Mouse (Mus musculus): Measurements from ENCODE around the gene Mphosph9. TPM values are rescaled to one million over a fixed set of nuclear protein-coding genes. Genes with fewer than 3 reads are reported as not detected.
"Not testable (repeated sequence)": the region's sequence is repeated elsewhere in the genome, so short reads cannot be mapped to it uniquely, and the experiment has no call there.

Mphosph9 gene
- 4.1 and 4.2 TPM in 2 replicates for polyA plus RNA-seq (2015; fragmentation: Nextera tagmentation; extraction: Ambion mirVana)

GRCm38 (mm10) chr5:124327510-124328364, at the start of gene Mphosph9, which contains the start of gene 2810006K23Rik:
Gene Mphosph9 (minus strand): TSS chr5:124327972.
Gene 2810006K23Rik (plus strand): TSS chr5:124328089.
- WGBS (ENCODE audit: insufficient replicate concordance), result under 1% methylated on average over 72 of the region's 72 CpGs
- H3K9ac ChIP-seq (ENCODE audit: low read depth, low read length), result peak within 1 kb of the TSS; percentile 89
- peak within 1 kb of the TSS; percentile 84 for H3K4me3 ChIP-seq (ENCODE audit: low read depth, low read length)
- peak within 1 kb of the TSS; percentile 96 for H3K27ac ChIP-seq (ENCODE audit: low read length)
- ATAC-seq (ENCODE audit: low read depth), result peak; percentile 96
- no peaks in the 10 kb centered on the region for H3K9me3 ChIP-seq (replicated peaks; ENCODE audit: control insufficient read depth, low read length)
- H3K27me3 ChIP-seq (ENCODE audit: control insufficient read depth, insufficient read depth, low read depth, low read length), result no peaks in the 10 kb centered on the region
- peak within 1 kb of the TSS; percentile 97 for H3K4me2 ChIP-seq (ENCODE audit: low read depth, low read length)
- H3K36me3 ChIP-seq (ENCODE audit: control insufficient read depth, insufficient read depth), result no peaks in the 10 kb centered on the region
- H3K4me1 ChIP-seq (ENCODE audit: control insufficient read depth, low read depth, low read length), result peaks cover 20% of the 10 kb centered on the region

- no peaks in the 10 kb centered on the region for H3K9me3 ChIP-seq (replicated peaks; ENCODE audit: control insufficient read depth, low read length)
- H3K27me3 ChIP-seq (ENCODE audit: control insufficient read depth, insufficient read depth, low read depth, low read length), result no peaks in the 10 kb centered on the region
- no peaks in the 10 kb centered on the region for H3K4me1 ChIP-seq (ENCODE audit: control insufficient read depth, low read depth, low read length)
- whole genome bisulfite sequencing (ENCODE audit: insufficient replicate concordance), result 78% methylated on average over 4 of the region's 4 CpGs
- H3K36me3 ChIP-seq (ENCODE audit: control insufficient read depth, insufficient read depth), result peaks cover 36% of the 10 kb centered on the region
- H3K4me2 ChIP-seq (ENCODE audit: low read depth, low read length), result no peak overlapping the region
- no peak overlapping the region for H3K27ac ChIP-seq (ENCODE audit: low read length)
- peak; percentile 27; the same call in 1 of the 2 replicates for ATAC-seq (ENCODE audit: low read depth)
- no peak overlapping the region for H3K4me3 ChIP-seq (ENCODE audit: low read depth, low read length)
- no peak overlapping the region for H3K9ac ChIP-seq (ENCODE audit: low read depth, low read length)
Measured at GRCm38 (mm10) chr5:124377149-124377548, 49.4 kb upstream of the Mphosph9 start.

- Histone ChIP-seq H3K9me3 (replicated peaks; ENCODE audit: control insufficient read depth, low read length) (no peaks in the 10 kb centered on the region), H3K9ac (ENCODE audit: low read depth, low read length) (no peak overlapping the region), H3K27me3 (ENCODE audit: control insufficient read depth, insufficient read depth, low read depth, low read length) (no peaks in the 10 kb centered on the region), H3K27ac (ENCODE audit: low read length) (no peak overlapping the region), H3K4me3 (ENCODE audit: low read depth, low read length) (no peak overlapping the region), H3K36me3 (ENCODE audit: control insufficient read depth, insufficient read depth) (peaks cover 37% of the 10 kb centered on the region), H3K4me2 (ENCODE audit: low read depth, low read length) (no peak overlapping the region), H3K4me1 (ENCODE audit: control insufficient read depth, low read depth, low read length) (no peaks in the 10 kb centered on the region)
- 0 out of 2 replicates have a peak, but pooled peaks have one; percentile 48 for ATAC-seq (ENCODE audit: low read depth)
- 87% methylated on average over 1 of the region's 1 CpGs for WGBS (ENCODE audit: insufficient replicate concordance)
Measured at GRCm38 (mm10) chr5:124376401-124376800, 48.6 kb upstream of the Mphosph9 start.

- Histone ChIP-seq H3K4me3 (ENCODE audit: low read depth, low read length) (no peak overlapping the region), H3K9me3 (replicated peaks; ENCODE audit: control insufficient read depth, low read length) (no peaks in the 10 kb centered on the region), H3K9ac (ENCODE audit: low read depth, low read length) (no peak overlapping the region), H3K27ac (ENCODE audit: low read length) (no peak overlapping the region), H3K27me3 (ENCODE audit: control insufficient read depth, insufficient read depth, low read depth, low read length) (no peaks in the 10 kb centered on the region), H3K4me2 (ENCODE audit: low read depth, low read length) (no peak overlapping the region), H3K4me1 (ENCODE audit: control insufficient read depth, low read depth, low read length) (no peaks in the 10 kb centered on the region), H3K36me3 (ENCODE audit: control insufficient read depth, insufficient read depth) (peaks cover 34% of the 10 kb centered on the region)
- no peak for ATAC-seq (ENCODE audit: low read depth)
- 88% methylated on average over 7 of the region's 7 CpGs for WGBS (ENCODE audit: insufficient replicate concordance)
Measured at GRCm38 (mm10) chr5:124374298-124374697, 46.5 kb upstream of the Mphosph9 start.

GRCm38 (mm10) chr5:124366721-124367120, 38.9 kb upstream of the Mphosph9 start:
- H3K9me3 ChIP-seq (replicated peaks; ENCODE audit: control insufficient read depth, low read length), result no peaks in the 10 kb centered on the region
- no peak overlapping the region for H3K4me2 ChIP-seq (ENCODE audit: low read depth, low read length)
- no peak overlapping the region for H3K9ac ChIP-seq (ENCODE audit: low read depth, low read length)
- no peak for ATAC-seq (ENCODE audit: low read depth)
- no peak overlapping the region for H3K4me3 ChIP-seq (ENCODE audit: low read depth, low read length)
- 48% methylated on average over 3 of the region's 3 CpGs for WGBS (ENCODE audit: insufficient replicate concordance)
- no peak overlapping the region for H3K27ac ChIP-seq (ENCODE audit: low read length)
- H3K4me1 ChIP-seq (ENCODE audit: control insufficient read depth, low read depth, low read length), result no peaks in the 10 kb centered on the region
- H3K36me3 ChIP-seq (ENCODE audit: control insufficient read depth, insufficient read depth), result peaks cover 8% of the 10 kb centered on the region
- H3K27me3 ChIP-seq (ENCODE audit: control insufficient read depth, insufficient read depth, low read depth, low read length), result no peaks in the 10 kb centered on the region

- 84% methylated on average over 2 of the region's 2 CpGs for WGBS (ENCODE audit: insufficient replicate concordance)
- no peaks in the 10 kb centered on the region for H3K27me3 ChIP-seq (ENCODE audit: control insufficient read depth, insufficient read depth, low read depth, low read length)
- no peak overlapping the region for H3K4me3 ChIP-seq (ENCODE audit: low read depth, low read length)
- H3K9ac ChIP-seq (ENCODE audit: low read depth, low read length), result no peak overlapping the region
- no peaks in the 10 kb centered on the region for H3K9me3 ChIP-seq (replicated peaks; ENCODE audit: control insufficient read depth, low read length)
- no peaks in the 10 kb centered on the region for H3K4me1 ChIP-seq (ENCODE audit: control insufficient read depth, low read depth, low read length)
- 0 out of 2 replicates have a peak, but pooled peaks cover 3% of the 10 kb centered on the region for H3K36me3 ChIP-seq (ENCODE audit: control insufficient read depth, insufficient read depth)
- no peak overlapping the region for H3K4me2 ChIP-seq (ENCODE audit: low read depth, low read length)
- no peak overlapping the region for H3K27ac ChIP-seq (ENCODE audit: low read length)
- ATAC-seq (ENCODE audit: low read depth), result no peak
Measured at GRCm38 (mm10) chr5:124365754-124366153, 38.0 kb upstream of the Mphosph9 start.

- no peak for ATAC-seq (ENCODE audit: low read depth)
Measured at GRCm38 (mm10) chr5:124364173-124364918, 36.6 kb upstream of the Mphosph9 start.

GRCm38 (mm10) chr5:124362982-124363381, 35.2 kb upstream of the Mphosph9 start, which contains the start of gene Cdk2ap1:
Gene Cdk2ap1 (minus strand): TSS chr5:124363082.
- ATAC-seq (ENCODE audit: low read depth); H3K4me1 ChIP-seq (ENCODE audit: control insufficient read depth, low read depth, low read length); H3K4me3 ChIP-seq (ENCODE audit: low read depth, low read length); H3K4me2 ChIP-seq (ENCODE audit: low read depth, low read length); H3K36me3 ChIP-seq (ENCODE audit: control insufficient read depth, insufficient read depth); H3K27me3 ChIP-seq (ENCODE audit: control insufficient read depth, insufficient read depth, low read depth, low read length); H3K27ac ChIP-seq (ENCODE audit: low read length); H3K9me3 ChIP-seq (replicated peaks; ENCODE audit: control insufficient read depth, low read length); H3K9ac ChIP-seq (ENCODE audit: low read depth, low read length): not testable (repeated sequence)
- 73% methylated on average over 5 of the region's 5 CpGs for WGBS (ENCODE audit: insufficient replicate concordance)

More at GRCm38 (mm10) chr5:124364173-124364918, 36.6 kb upstream of the Mphosph9 start:
- Histone ChIP-seq H3K4me3 (ENCODE audit: low read depth, low read length) (no peak overlapping the region), H3K9ac (ENCODE audit: low read depth, low read length) (no peak overlapping the region), H3K9me3 (replicated peaks; ENCODE audit: control insufficient read depth, low read length) (no peaks in the 10 kb centered on the region), H3K4me2 (ENCODE audit: low read depth, low read length) (no peak overlapping the region), H3K36me3 (ENCODE audit: control insufficient read depth, insufficient read depth) (no peaks in the 10 kb centered on the region), H3K27me3 (ENCODE audit: control insufficient read depth, insufficient read depth, low read depth, low read length) (no peaks in the 10 kb centered on the region), H3K4me1 (ENCODE audit: control insufficient read depth, low read depth, low read length) (no peaks in the 10 kb centered on the region), H3K27ac (ENCODE audit: low read length) (no peak overlapping the region)
- 74% methylated on average over 6 of the region's 6 CpGs for WGBS (ENCODE audit: insufficient replicate concordance)
